Mouse (Mus musculus): ENCODE results near the gene Rgs6.

Gene Rgs6

DNA sequence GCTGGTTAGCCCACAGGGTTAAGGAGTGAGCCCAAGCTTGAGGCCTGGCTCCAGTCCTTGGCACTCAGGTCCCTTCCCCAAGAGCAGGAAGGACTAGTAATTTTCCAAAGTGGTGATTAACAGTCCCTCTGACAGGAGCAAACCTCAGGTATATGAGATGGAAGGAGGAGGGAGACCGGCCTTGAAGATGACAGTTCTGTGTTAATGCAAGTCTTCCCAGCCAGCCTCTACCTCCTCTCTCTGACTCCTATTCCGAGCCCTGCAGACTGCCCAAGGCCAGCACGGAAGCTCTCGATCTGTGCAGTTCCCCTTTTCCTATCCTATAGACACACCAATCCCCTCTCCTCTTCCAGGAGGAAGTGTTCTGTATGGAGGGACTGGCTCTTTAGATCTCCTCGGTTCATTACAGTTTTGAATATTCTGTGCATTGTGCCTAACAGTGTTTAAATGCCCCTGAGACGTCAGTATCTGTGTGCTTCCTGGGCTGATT, 485.8 kb downstream of the Rgs6 start:
- Histone ChIP-seq H3K9me3 (ENCODE audit: low read length) (no peaks in the 10 kb centered on the region), H3K4me1 (replicated peaks; ENCODE audit: low read depth, low read length) (no peaks in the 10 kb centered on the region; the same call in 1 of the 2 replicates), H3K36me3 (ENCODE audit: insufficient read depth, low read length) (no peaks in the 10 kb centered on the region), H3K4me3 (replicated peaks; ENCODE audit: low read length) (no peak overlapping the region), H3K27me3 (ENCODE audit: insufficient read depth, low read length) (0 out of 2 replicates have a peak, but pooled peaks cover 2% of the 10 kb centered on the region)
- TF ChIP-seq NANOG (IDR thresholded peaks at IDR 0.05; ENCODE audit: borderline replicate concordance, low read length) (no peak), POU5F1 (IDR thresholded peaks at IDR 0.05; ENCODE audit: borderline replicate concordance, low read length) (no peak), CTCF (conservative IDR thresholded peaks at IDR 0.05; ENCODE audit: low read length) (no peak)

DNA sequence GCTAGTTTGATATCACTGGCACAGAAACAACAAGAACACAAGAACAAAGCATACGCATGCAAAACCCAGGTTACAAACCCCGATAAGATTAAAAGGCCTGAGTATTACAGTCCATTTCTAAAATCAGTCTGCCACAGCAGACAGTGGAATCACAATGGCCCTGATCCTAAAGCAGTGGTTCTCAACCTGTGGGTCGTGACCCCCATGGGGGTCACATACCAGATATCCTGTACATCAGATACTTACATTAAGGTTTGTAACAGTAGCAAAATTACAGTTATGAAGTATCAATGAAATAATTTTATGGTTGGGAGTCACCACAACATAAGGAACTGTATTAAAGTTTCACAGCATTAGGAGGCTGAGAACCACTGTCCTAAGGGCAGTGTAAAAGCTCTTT, 488.1 kb downstream of the Rgs6 start:
- H3K9me3 ChIP-seq (ENCODE audit: low read length) = no peaks in the 10 kb centered on the region
- 0 out of 2 replicates have a peak, but pooled peaks cover 2% of the 10 kb centered on the region for H3K27me3 ChIP-seq (ENCODE audit: insufficient read depth, low read length)
- no peaks in the 10 kb centered on the region for H3K36me3 ChIP-seq (ENCODE audit: insufficient read depth, low read length)
- H3K4me3 ChIP-seq (replicated peaks; ENCODE audit: low read length) = no peak overlapping the region
- no peak for TF ChIP-seq CTCF (conservative IDR thresholded peaks at IDR 0.05; ENCODE audit: low read length)
- no peak for TF ChIP-seq POU5F1 (IDR thresholded peaks at IDR 0.05; ENCODE audit: borderline replicate concordance, low read length)
- TF ChIP-seq NANOG (IDR thresholded peaks at IDR 0.05; ENCODE audit: borderline replicate concordance, low read length) = no peak
- H3K4me1 ChIP-seq (replicated peaks; ENCODE audit: low read depth, low read length) = no peaks in the 10 kb centered on the region; the same call in 1 of the 2 replicates

DNA sequence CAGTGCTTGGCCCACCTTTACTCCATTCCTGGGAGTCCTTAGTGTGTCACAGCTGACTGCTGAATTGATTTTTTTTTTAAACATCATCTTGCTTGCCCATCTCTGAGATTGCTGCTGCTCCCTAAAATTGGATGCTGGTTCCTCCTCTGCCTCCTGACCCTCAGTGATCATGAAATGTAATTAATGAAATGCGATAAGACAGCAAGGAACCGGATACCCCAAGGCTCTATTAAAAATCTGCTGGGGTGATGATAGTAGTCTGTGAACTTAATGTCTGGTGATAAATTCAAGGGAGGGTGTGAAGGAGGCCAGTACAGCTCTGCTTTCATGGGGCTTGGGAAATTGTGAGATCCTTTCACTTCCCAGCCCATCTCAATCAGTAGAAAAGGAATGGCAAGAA, 489.4 kb downstream of the Rgs6 start:
- Histone ChIP-seq H3K9me3 (ENCODE audit: low read length) (no peaks in the 10 kb centered on the region), H3K36me3 (ENCODE audit: insufficient read depth, low read length) (no peaks in the 10 kb centered on the region), H3K4me3 (replicated peaks; ENCODE audit: low read length) (no peak overlapping the region), H3K27me3 (ENCODE audit: insufficient read depth, low read length) (0 out of 2 replicates have a peak, but pooled peaks cover 2% of the 10 kb centered on the region), H3K4me1 (replicated peaks; ENCODE audit: low read depth, low read length) (no peaks in the 10 kb centered on the region; the same call in 1 of the 2 replicates)
- no peak for TF ChIP-seq CTCF (conservative IDR thresholded peaks at IDR 0.05; ENCODE audit: low read length)
- no peak for TF ChIP-seq POU5F1 (IDR thresholded peaks at IDR 0.05; ENCODE audit: borderline replicate concordance, low read length)
- no peak for TF ChIP-seq NANOG (IDR thresholded peaks at IDR 0.05; ENCODE audit: borderline replicate concordance, low read length)

DNA sequence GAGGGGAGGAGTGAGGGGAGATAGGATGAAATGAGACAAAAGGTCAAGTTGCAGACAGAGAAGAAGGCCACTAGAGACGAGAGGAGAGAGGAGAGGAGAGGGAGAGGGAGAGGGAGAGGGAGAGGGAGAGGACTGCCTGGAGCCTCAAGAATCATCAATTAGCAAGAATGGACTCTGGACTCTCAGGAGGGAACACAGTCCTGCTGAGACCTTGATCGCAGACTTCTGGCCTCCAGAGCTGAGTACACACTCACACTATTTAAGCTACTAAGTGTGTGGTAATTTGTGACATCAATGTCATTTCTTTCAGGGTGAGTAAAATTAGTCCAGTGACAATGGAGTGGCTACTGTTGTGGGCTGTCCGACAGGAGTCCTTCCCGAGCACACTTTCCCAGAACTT, 495.3 kb downstream of the Rgs6 start:
- Histone ChIP-seq H3K4me1 (replicated peaks; ENCODE audit: low read depth, low read length) (peaks cover 30% of the 10 kb centered on the region), H3K4me3 (replicated peaks; ENCODE audit: low read length) (no peak overlapping the region), H3K27me3 (ENCODE audit: insufficient read depth, low read length) (no peaks in the 10 kb centered on the region), H3K36me3 (ENCODE audit: insufficient read depth, low read length) (no peaks in the 10 kb centered on the region), H3K9me3 (ENCODE audit: low read length) (no peaks in the 10 kb centered on the region)
- TF ChIP-seq NANOG (IDR thresholded peaks at IDR 0.05; ENCODE audit: borderline replicate concordance, low read length) (no peak), CTCF (conservative IDR thresholded peaks at IDR 0.05; ENCODE audit: low read length) (no peak), POU5F1 (IDR thresholded peaks at IDR 0.05; ENCODE audit: borderline replicate concordance, low read length) (no peak)

DNA sequence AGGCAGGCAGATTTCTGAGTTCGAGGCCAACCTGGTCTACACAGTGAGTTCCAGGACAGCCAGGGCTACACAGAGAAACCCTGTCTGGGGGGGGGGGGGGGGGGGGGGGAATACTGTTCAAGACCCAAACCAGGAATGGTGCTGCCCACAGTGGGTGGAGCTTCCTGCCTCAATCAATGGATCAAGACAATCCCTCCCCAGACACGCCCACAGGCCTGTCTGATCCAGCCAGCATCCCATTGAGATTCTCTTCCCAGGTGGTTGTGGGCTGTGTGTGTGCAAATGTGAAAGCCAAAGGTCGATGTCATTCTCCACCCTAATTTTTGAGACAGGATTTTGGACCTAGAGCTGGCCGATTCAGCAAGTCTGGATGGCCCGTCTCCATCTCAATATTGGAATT, 496.5 kb downstream of the Rgs6 start:
- Histone ChIP-seq H3K4me1 (replicated peaks; ENCODE audit: low read depth, low read length) (peaks cover 30% of the 10 kb centered on the region), H3K4me3 (replicated peaks; ENCODE audit: low read length) (no peak overlapping the region), H3K27me3 (ENCODE audit: insufficient read depth, low read length) (no peaks in the 10 kb centered on the region), H3K36me3 (ENCODE audit: insufficient read depth, low read length) (no peaks in the 10 kb centered on the region), H3K9me3 (ENCODE audit: low read length) (no peaks in the 10 kb centered on the region)
- no peak for TF ChIP-seq POU5F1 (IDR thresholded peaks at IDR 0.05; ENCODE audit: borderline replicate concordance, low read length)
- no peak for TF ChIP-seq NANOG (IDR thresholded peaks at IDR 0.05; ENCODE audit: borderline replicate concordance, low read length)
- TF ChIP-seq CTCF (conservative IDR thresholded peaks at IDR 0.05; ENCODE audit: low read length) = no peak

DNA sequence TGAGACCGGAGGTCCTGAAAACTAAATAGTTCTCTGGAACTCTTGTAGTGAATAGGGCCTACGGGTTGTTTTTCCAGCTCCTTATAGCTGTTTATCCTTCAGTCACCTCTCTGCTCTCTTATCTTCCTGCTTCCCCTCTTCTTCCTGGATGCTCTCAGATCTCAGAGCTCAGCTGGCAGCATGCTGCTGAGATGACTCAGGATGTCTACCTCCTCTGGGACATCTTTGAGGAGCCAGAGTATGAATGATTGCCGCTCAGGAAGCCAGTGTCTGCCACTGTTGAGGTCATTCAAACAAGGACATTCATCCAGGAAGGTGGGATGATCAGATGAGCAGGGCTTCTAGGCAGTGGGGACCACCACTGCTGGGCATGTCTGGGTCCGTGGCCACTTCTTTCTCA, 498.9 kb downstream of the Rgs6 start:
- H3K9me3 ChIP-seq (ENCODE audit: low read length) = no peaks in the 10 kb centered on the region
- H3K27me3 ChIP-seq (ENCODE audit: insufficient read depth, low read length) = no peaks in the 10 kb centered on the region
- peaks cover 30% of the 10 kb centered on the region for H3K4me1 ChIP-seq (replicated peaks; ENCODE audit: low read depth, low read length)
- TF ChIP-seq CTCF (conservative IDR thresholded peaks at IDR 0.05; ENCODE audit: low read length) (no peak), NANOG (IDR thresholded peaks at IDR 0.05; ENCODE audit: borderline replicate concordance, low read length) (no peak), POU5F1 (IDR thresholded peaks at IDR 0.05; ENCODE audit: borderline replicate concordance, low read length) (no peak)
- no peak overlapping the region for H3K4me3 ChIP-seq (replicated peaks; ENCODE audit: low read length)
- H3K36me3 ChIP-seq (ENCODE audit: insufficient read depth, low read length) = no peaks in the 10 kb centered on the region

DNA sequence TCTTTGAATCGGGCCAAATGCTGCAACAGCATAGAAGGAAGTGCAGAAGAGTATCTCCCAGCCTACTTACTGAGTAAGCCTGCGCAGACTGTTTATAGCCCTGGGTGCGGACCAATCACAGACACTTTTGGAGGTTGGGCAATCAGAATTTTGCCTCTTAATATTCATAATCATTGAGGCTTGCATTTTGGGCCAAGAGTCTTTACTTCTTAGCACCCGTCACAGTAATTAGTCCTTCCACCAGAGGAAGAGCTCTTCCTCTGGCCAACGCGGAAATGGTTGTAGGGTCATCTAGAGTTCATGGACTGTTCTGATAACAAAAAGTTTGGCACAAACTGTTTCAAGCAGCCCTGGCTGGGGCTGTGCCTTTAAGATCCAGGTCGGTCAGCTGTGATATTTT, 499.5 kb downstream of the Rgs6 start:
- H3K36me3 ChIP-seq (ENCODE audit: insufficient read depth, low read length) = no peaks in the 10 kb centered on the region
- no peaks in the 10 kb centered on the region for H3K27me3 ChIP-seq (ENCODE audit: insufficient read depth, low read length)
- H3K4me1 ChIP-seq (replicated peaks; ENCODE audit: low read depth, low read length) = peaks cover 30% of the 10 kb centered on the region
- H3K9me3 ChIP-seq (ENCODE audit: low read length) = no peaks in the 10 kb centered on the region
- no peak overlapping the region for H3K4me3 ChIP-seq (replicated peaks; ENCODE audit: low read length)
- TF ChIP-seq NANOG (IDR thresholded peaks at IDR 0.05; ENCODE audit: borderline replicate concordance, low read length) (no peak), POU5F1 (IDR thresholded peaks at IDR 0.05; ENCODE audit: borderline replicate concordance, low read length) (no peak)

DNA sequence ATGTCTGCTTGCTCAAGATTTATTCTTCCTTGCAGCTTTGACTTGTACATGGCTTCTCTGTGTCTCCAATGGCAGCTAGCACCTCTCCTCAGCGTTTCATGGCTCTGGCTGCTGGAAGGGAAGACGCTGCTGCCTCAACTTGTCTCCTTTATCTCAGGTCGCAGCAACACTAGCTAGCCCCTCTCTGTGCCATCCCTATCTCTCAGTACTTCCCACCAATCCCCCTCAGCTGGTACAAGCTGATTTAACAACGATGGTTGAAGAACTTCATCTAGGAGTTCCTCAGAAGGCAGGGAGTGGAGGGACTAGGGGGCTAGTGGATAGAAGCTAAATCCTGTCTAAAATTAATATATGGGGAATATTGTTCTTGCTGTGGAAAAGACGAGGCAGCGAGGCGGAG, 503.9 kb downstream of the Rgs6 start:
- TF ChIP-seq NANOG (IDR thresholded peaks at IDR 0.05; ENCODE audit: borderline replicate concordance, low read length) = no peak
- no peak for TF ChIP-seq POU5F1 (IDR thresholded peaks at IDR 0.05; ENCODE audit: borderline replicate concordance, low read length)
- TF ChIP-seq CTCF (conservative IDR thresholded peaks at IDR 0.05; ENCODE audit: low read length) = no peak
- no peak overlapping the region for H3K4me3 ChIP-seq (replicated peaks; ENCODE audit: low read length)
- H3K4me1 ChIP-seq (replicated peaks; ENCODE audit: low read depth, low read length) = peaks cover 10% of the 10 kb centered on the region
- H3K9me3 ChIP-seq (ENCODE audit: low read length) = no peaks in the 10 kb centered on the region
- H3K36me3 ChIP-seq (ENCODE audit: insufficient read depth, low read length) = no peaks in the 10 kb centered on the region
- H3K27me3 ChIP-seq (ENCODE audit: insufficient read depth, low read length) = no peaks in the 10 kb centered on the region

DNA sequence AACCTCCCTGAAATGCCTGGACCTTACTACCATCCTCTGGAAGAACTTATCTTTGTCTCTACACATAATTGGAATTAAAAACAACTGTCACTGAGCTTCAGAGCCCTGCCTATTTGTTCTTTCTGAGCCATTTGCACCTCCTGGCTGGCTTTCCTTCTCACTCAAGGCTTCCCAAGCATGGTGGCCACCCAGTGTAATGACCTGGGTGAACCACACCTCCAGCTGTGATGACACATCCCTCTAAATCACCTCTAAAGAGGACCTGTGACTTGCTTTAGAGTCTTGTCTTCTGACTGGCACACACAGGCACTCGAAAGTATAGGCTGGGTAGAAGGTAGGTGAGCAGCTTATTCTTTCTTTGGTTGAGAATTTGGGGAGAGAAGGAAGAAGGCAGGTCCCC, 509.7 kb downstream of the Rgs6 start:
- Histone ChIP-seq H3K4me1 (replicated peaks; ENCODE audit: low read depth, low read length) (peaks cover 5% of the 10 kb centered on the region; the same call in 1 of the 2 replicates), H3K27me3 (ENCODE audit: insufficient read depth, low read length) (no peaks in the 10 kb centered on the region), H3K9me3 (ENCODE audit: low read length) (no peaks in the 10 kb centered on the region), H3K4me3 (replicated peaks; ENCODE audit: low read length) (no peak overlapping the region), H3K36me3 (ENCODE audit: insufficient read depth, low read length) (no peaks in the 10 kb centered on the region)
- no peak for TF ChIP-seq CTCF (conservative IDR thresholded peaks at IDR 0.05; ENCODE audit: low read length)
- no peak for TF ChIP-seq NANOG (IDR thresholded peaks at IDR 0.05; ENCODE audit: borderline replicate concordance, low read length)
- no peak for TF ChIP-seq POU5F1 (IDR thresholded peaks at IDR 0.05; ENCODE audit: borderline replicate concordance, low read length)

Data from E14TG2a.4 (cell line).